Mouse (Mus musculus) thymus, adult 18-20 months (tissue): ENCODE data around the gene Gm42674.

Experiments
- DNase-seq, 2 experiments: peaks; one replicate each; pipeline ENCODE4 v3.0.0; 2022; ENCODE audit warnings: mixed read lengths in 2 of 2

The Gm42674 gene

GRCm38 (mm10) chr3:90626266-90627021, 24.7 kb downstream of the Gm42674 start:
- no peak for DNase-seq

GRCm38 (mm10) chr3:90627366-90627765, 25.7 kb downstream of the Gm42674 start:
- DNase-seq: no peak

DNA sequence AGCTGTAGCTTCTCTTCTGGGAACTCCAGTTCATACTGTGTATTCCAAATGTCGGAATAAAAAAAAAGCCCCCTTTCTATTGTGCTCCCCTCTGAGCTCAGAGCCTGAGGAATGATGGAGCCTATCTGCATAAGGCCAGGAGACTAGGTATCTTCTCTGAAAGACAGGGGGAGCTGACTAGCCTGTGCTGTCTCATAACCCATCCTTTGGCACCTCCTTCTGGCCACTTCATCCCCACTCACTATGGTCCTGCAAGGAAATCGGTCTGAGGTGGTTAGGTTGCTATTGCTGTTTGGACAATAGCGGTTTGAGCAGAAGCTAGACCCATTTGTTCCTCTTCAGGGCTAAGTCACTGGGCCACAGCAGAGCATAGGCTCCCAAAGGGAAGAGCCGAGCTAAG, 26.1 kb downstream of the Gm42674 start:
- no peak for DNase-seq

- DNase-seq: no peak
Observed at GRCm38 (mm10) chr3:90629298-90629697, 27.6 kb downstream of the Gm42674 start.

- DNase-seq: no peak
Observed at GRCm38 (mm10) chr3:90631984-90632383, 30.3 kb downstream of the Gm42674 start.

GRCm38 (mm10) chr3:90638511-90639275, 37.0 kb downstream of the Gm42674 start:
- no peak for DNase-seq

- DNase-seq: peak; percentile 30 to 32
Observed at GRCm38 (mm10) chr3:90639511-90640154, 37.9 kb downstream of the Gm42674 start.

DNA sequence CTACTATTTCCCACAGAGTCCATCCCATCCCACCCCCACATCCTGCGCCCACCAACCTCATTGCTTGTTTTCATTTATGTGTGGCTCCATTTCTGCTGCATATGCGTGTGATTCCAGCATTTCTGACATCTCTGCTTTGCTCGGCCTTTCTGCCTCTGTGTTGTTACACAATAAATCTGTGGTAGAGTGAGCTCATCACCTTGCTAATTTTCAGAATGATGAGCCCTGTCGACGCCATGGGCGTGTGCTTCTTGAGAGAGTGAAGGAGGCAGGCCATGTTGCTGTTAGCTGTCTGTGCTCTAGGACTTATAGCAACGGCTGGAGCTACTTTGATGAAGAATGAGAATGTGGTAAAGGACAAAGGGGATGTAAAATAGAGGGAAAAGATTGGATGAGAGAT, 39.3 kb downstream of the Gm42674 start:
- no peak for DNase-seq

DNA sequence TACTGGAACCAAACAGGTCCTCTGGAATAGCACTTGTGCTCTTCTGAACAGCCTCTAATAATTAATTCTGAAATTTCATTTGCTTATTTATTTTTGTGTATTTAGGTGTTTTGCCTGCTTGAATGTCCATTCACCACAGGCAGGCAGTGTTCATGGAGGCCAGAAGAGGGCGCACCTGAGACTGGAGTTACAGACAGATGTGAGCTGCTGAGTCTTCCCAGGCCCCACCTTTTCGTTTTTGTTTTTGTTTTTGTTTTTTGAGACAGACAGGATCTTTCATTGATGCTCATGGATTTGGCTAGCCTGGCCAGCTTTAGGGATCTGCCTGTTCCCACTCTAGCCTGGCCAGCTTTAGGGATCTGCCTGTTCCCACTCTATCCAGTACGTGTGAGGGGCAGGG, 42.5 kb downstream of the Gm42674 start:
- DNase-seq: peak in 1 of 2 experiments; percentile 18

DNA sequence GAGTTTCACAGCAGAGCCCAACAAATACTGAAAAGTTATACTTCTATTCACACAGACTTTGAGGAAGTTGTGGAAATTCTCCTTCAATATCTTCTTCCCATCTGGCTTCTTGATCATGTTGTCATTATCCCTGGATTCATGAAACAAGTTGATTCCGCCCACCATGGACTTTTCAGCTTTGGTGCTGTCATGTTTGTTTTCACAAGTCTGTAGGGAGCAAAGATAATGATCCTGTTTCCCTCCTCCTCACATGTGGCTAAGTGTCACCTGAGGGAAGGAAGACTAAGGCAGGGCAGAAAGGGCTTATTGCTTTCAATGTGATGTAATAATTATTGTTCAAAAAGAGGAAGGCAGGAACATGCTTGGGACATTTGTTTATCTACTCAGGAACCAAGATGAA, 45.6 kb downstream of the Gm42674 start:
- DNase-seq: no peak

DNA sequence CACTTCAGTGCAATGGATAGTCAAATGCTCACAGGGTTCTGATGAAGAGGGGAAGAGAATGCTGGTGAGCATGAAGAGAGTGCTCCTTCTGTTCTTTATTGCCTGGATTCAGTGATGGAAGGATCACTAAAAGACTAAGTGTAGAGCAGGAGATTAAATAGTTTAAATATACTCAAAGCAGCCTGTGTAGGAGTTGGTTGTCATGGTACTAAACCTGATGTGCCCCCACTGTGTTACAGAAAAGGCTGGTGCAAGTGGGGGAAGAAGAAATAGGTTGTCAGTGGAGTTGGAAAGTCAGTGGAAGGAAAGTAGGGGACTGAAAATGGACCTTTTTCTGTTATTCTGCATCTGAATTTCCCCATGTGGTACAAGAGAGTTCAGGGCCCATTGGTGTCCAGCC, 47.3 kb downstream of the Gm42674 start:
- DNase-seq: no peak

DNA sequence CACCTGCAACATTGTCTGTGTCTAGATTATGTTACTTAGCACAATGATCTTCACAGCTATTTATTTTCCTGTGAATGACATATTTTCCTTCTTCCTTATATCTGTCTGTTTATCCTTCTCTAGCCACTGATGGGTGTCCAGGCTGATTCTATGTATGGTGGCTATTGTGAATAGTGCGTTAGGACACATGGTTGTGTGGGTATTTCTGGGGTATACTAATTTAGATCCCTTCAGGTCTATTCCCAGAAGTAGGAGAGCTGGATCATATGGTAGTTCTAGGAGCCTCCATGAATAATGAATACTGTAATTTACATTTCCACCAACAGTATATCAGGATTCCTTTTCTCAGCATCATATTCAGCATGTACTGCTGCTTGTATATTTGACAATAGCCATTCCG, 48.1 kb downstream of the Gm42674 start:
- no peak for DNase-seq

DNA sequence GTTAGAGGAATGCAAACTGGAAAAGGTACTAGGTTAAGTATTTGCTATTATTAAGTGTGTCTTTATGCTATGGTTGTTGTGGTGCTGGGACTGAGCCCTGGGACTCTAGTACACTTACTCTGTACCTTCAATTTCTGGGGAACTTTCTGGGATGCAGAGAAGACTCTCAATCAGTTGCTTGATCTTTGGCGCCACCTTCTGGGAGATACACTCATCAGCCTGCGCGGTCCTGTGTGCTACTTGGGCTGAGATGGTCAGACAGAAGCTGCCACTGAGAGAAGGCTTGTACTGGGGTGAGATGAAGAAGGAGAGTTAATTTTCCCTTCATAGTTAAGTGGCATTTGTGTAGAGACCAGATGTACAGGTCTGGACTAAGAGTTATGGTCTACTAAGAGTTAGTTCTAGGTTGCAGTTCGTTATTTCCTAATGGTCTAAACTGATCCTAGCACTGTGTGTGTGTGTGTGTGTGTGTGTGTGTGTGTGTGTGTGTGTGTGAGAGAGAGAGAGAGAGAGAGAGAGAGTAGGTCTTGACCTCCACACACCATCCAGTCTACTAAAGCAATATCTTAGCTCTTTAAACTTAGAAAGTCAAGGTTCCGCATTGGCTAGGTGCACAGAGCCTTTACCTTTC, 51.3 kb downstream of the Gm42674 start:
- peak; percentile 7 to 17 for DNase-seq

- DNase-seq: no peak
Observed at GRCm38 (mm10) chr3:90653717-90654116, 52.0 kb downstream of the Gm42674 start, which contains the start of gene S100a7a. TSS of gene S100a7a (plus strand) at chr3:90654017.
